Mouse (Mus musculus) spleen, adult 2 months (tissue): ENCODE measurements around the gene Cobll1. TPM values are rescaled to one million over a fixed set of nuclear protein-coding genes. Genes with fewer than 3 reads are reported as not detected.

Source experiments
- DNase-seq, 2 experiments: peaks; one replicate each; pipeline versions ENCODE4 v3.0.0 to v3.0.0-alpha.2; 2012 to 2021; ENCODE audit warnings: low spot score in 2 of 2, low read depth in 1 of 2
- H3K27ac ChIP-seq: fragments of 200-500 bp; 2 replicates; pipeline ENCODE4 v1.5.1; 2012; ENCODE audit warnings: low read length, inconsistent platforms; ENCODE audit not compliant: insufficient read depth
- H3K27me3 ChIP-seq: fragments of 200-500 bp; 2 replicates; pipeline ENCODE4 v1.6.1; 2012; ENCODE audit warnings: mild to moderate bottlenecking, moderate library complexity, low read length, inconsistent platforms; ENCODE audit not compliant: control insufficient read depth, insufficient read depth
- H3K36me3 ChIP-seq: fragments of 200-500 bp; 2 replicates; pipeline ENCODE4 v1.6.1; 2012; ENCODE audit warnings: mild to moderate bottlenecking, low read length, inconsistent platforms; ENCODE audit not compliant: control insufficient read depth, insufficient read depth
- H3K4me1 ChIP-seq: fragments of 200-500 bp; 2 replicates; pipeline ENCODE4 v1.6.1; 2011; ENCODE audit warnings: inconsistent platforms; ENCODE audit not compliant: control insufficient read depth, insufficient read depth, insufficient read length
- H3K4me3 ChIP-seq: fragments of 200-500 bp; 2 replicates; pipeline ENCODE4 v1.5.1; 2011; ENCODE audit warnings: mild to moderate bottlenecking, inconsistent platforms; ENCODE audit not compliant: insufficient read depth, insufficient read length; ENCODE audit errors: extremely low read depth
- CTCF ChIP-seq: fragments of 200-500 bp; IDR thresholded peaks from 2 replicates; pipeline ENCODE4 v1.5.1; 2011; ENCODE audit warnings: mild to moderate bottlenecking, inconsistent platforms; ENCODE audit not compliant: insufficient read depth, insufficient read length, insufficient replicate concordance; ENCODE audit errors: extremely low read depth
- POLR2A ChIP-seq: fragments of 200-500 bp; IDR thresholded peaks from 2 replicates; pipeline ENCODE4 v1.6.1; 2011; ENCODE audit warnings: low read depth, low read length, inconsistent platforms
- WGBS: fragments of 180-500 bp; shearing (Covaris S2); methylation state at CpG from one replicate; pipeline ENCODE4 v1.1.7; 2018; 5-methylcytosine and 5-hydroxymethylcytosine counted together
- polyA plus RNA-seq: library from polyadenylated mRNA; depleted of rRNA; stranded (reverse); fragments of >200 nt; gene quantifications from 2 replicates; pipeline ENCODE4 v1.2.3, GENCODE M21; 2012

Gene Cobll1
- polyA plus RNA-seq, 1 experiment: 5.4 TPM

- WGBS: 2% methylated on average over 22 of the region's 22 CpGs
- no peaks in the 10 kb centered on the region; the same call in 1 of the 2 replicates for H3K36me3 ChIP-seq
- H3K4me1 ChIP-seq: peaks cover 5% of the 10 kb centered on the region
- no peaks in the 10 kb centered on the region for H3K27me3 ChIP-seq
- H3K27ac ChIP-seq: peak overlapping the region; percentile 89
- TF ChIP-seq CTCF (no peak), POLR2A (no peak)
- H3K4me3 ChIP-seq: peak overlapping the region; percentile 55
- peak; percentile 44 to 59 for DNase-seq
These were observed 1.5 kb downstream of the Cobll1 start for GRCm38 (mm10) chr2:65237610-65238170.

GRCm38 (mm10) chr2:65237116-65237515 is 2.1 kb downstream of the Cobll1 start:
- DNase-seq: no peak
- no peak for TF ChIP-seq CTCF
- Histone ChIP-seq H3K4me1 (peaks cover 5% of the 10 kb centered on the region), H3K36me3 (no peaks in the 10 kb centered on the region; the same call in 1 of the 2 replicates), H3K27me3 (no peaks in the 10 kb centered on the region), H3K4me3 (no peak overlapping the region), H3K27ac (no peak overlapping the region)
- WGBS: 75% methylated on average over 8 of the region's 8 CpGs

GRCm38 (mm10) chr2:65236644-65237043 is 2.6 kb downstream of the Cobll1 start:
- WGBS: 89% methylated on average over 8 of the region's 8 CpGs
- no peak overlapping the region for H3K4me3 ChIP-seq
- peaks cover 5% of the 10 kb centered on the region for H3K4me1 ChIP-seq
- no peak for DNase-seq
- no peaks in the 10 kb centered on the region for H3K27me3 ChIP-seq
- H3K27ac ChIP-seq: no peak overlapping the region
- no peaks in the 10 kb centered on the region; the same call in 1 of the 2 replicates for H3K36me3 ChIP-seq
- TF ChIP-seq POLR2A (no peak), CTCF (no peak)

GRCm38 (mm10) chr2:65232756-65233535 is 6.3 kb downstream of the Cobll1 start:
- Histone ChIP-seq H3K27ac (no peak overlapping the region), H3K4me1 (0 out of 2 replicates have a peak, but pooled peaks cover 4% of the 10 kb centered on the region), H3K36me3 (no peaks in the 10 kb centered on the region; the same call in 1 of the 2 replicates), H3K27me3 (no peaks in the 10 kb centered on the region), H3K4me3 (no peak overlapping the region)
- no peak for DNase-seq
- TF ChIP-seq POLR2A: no peak
- no peak for TF ChIP-seq CTCF
- WGBS: 86% methylated on average over 15 of the region's 15 CpGs

GRCm38 (mm10) chr2:65228426-65228825 is 10.8 kb downstream of the Cobll1 start:
- TF ChIP-seq CTCF (no peak), POLR2A (no peak)
- H3K27ac ChIP-seq: no peak overlapping the region
- WGBS: 86% methylated on average over 7 of the region's 7 CpGs
- DNase-seq: no peak
- 0 out of 2 replicates have a peak, but pooled peaks cover 4% of the 10 kb centered on the region for H3K4me1 ChIP-seq
- H3K27me3 ChIP-seq: no peaks in the 10 kb centered on the region
- H3K4me3 ChIP-seq: no peak overlapping the region
- H3K36me3 ChIP-seq: no peaks in the 10 kb centered on the region

GRCm38 (mm10) chr2:65227898-65228290 is 11.3 kb downstream of the Cobll1 start:
- Histone ChIP-seq H3K4me1 (0 out of 2 replicates have a peak, but pooled peaks cover 4% of the 10 kb centered on the region), H3K4me3 (no peak overlapping the region), H3K36me3 (no peaks in the 10 kb centered on the region), H3K27me3 (no peaks in the 10 kb centered on the region), H3K27ac (no peak overlapping the region)
- no peak for DNase-seq
- WGBS: 88% methylated on average over 2 of the region's 2 CpGs
- TF ChIP-seq POLR2A (no peak), CTCF (no peak)
